Mouse (Mus musculus) liver, embryonic 16.5 days (tissue): ENCODE results near the gene 2310007B03Rik. TPM values are rescaled to one million over a fixed set of nuclear protein-coding genes. Genes with fewer than 3 reads are reported as not detected.

Source experiments
- ATAC-seq: fragments of 200-750 bp; cut with Nextera tagmentation; 2 replicates; pipeline ENCODE4 v1.8.0; 2017; ENCODE audit warnings: low read depth, mild to moderate bottlenecking, moderate number of reproducible peaks, moderate library complexity
- H3K27ac ChIP-seq: fragments of 300-500 bp; sonication (generic); 2 replicates; pipeline ENCODE4 v1.5.1; 2014; ENCODE audit warnings: mild to moderate bottlenecking, low read length
- H3K27me3 ChIP-seq: fragments of 300-500 bp; sonication (generic); 2 replicates; pipeline ENCODE4 v1.6.1; 2014; ENCODE audit warnings: low read depth, low read length, mixed read lengths; ENCODE audit not compliant: control insufficient read depth, insufficient read depth
- H3K36me3 ChIP-seq: fragments of 300-500 bp; sonication (generic); 2 replicates; pipeline ENCODE4 v1.6.1; 2014; ENCODE audit warnings: mild to moderate bottlenecking; ENCODE audit not compliant: control insufficient read depth, insufficient read depth
- H3K4me1 ChIP-seq: fragments of 300-500 bp; sonication (generic); 2 replicates; pipeline ENCODE4 v1.6.1; 2014; ENCODE audit warnings: low read depth, low read length, mixed read lengths; ENCODE audit not compliant: control insufficient read depth
- H3K4me2 ChIP-seq: fragments of 300-500 bp; sonication (generic); 2 replicates; pipeline ENCODE4 v1.6.1; 2014; ENCODE audit warnings: low read depth, low read length, mixed read lengths
- H3K4me3 ChIP-seq: fragments of 300-500 bp; sonication (generic); 2 replicates; pipeline ENCODE4 v1.5.1; 2014; ENCODE audit warnings: low read depth, mild to moderate bottlenecking, low read length
- H3K9ac ChIP-seq: fragments of 300-500 bp; sonication (generic); 2 replicates; pipeline ENCODE4 v1.6.1; 2014; ENCODE audit warnings: low read depth, low read length
- H3K9me3 ChIP-seq: fragments of 300-500 bp; sonication (generic); replicated peaks from 2 replicates; pipeline ENCODE4 v1.6.1; 2016; ENCODE audit warnings: low read length; ENCODE audit not compliant: control insufficient read depth
- WGBS: fragments of 180-500 bp; shearing (Covaris S2); extraction: QIAGEN DNeasy Blood & Tissue Kit; methylation state at CpG from one replicate; pipeline ENCODE4 v1.1.7; 2014; ENCODE audit not compliant: insufficient replicate concordance; 5-methylcytosine and 5-hydroxymethylcytosine counted together
- polyA plus RNA-seq: library from polyadenylated mRNA; unstranded; fragments of >200 nt; fragmentation: Nextera tagmentation; extraction: Ambion mirVana; gene quantifications from 2 replicates; pipeline ENCODE4 v1.2.1, GENCODE M21; 2015

2310007B03Rik gene
- polyA plus RNA-seq, 1 experiment from 2014 or later, result 0.32 TPM

DNA sequence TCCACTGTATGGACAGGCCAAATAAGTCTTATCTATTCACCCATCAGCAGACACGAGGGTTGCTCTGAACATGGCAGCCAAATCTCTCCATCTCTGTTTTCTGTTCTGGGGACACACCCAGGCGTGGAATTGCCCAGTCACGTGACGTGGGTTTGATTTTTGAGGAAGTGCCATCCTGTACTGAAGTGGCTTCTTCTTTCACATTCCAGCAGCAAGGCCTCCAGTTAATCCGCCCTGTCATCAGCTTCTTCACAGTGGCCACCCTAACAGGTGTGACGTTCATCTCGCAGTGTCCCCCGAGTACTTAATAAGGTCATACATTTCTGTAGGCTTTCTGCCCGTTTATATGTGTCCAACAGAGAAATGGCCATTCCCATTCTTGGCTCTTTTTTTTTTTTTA, 4.7 kb upstream of the 2310007B03Rik start:
- H3K36me3 ChIP-seq, result no peaks in the 10 kb centered on the region
- 46% methylated on average over 9 of the region's 9 CpGs for whole genome bisulfite sequencing
- H3K9me3 ChIP-seq, result no peaks in the 10 kb centered on the region
- no peak overlapping the region for H3K4me3 ChIP-seq
- H3K4me1 ChIP-seq, result no peaks in the 10 kb centered on the region
- no peak overlapping the region for H3K4me2 ChIP-seq
- H3K9ac ChIP-seq, result no peak overlapping the region
- H3K27me3 ChIP-seq, result no peaks in the 10 kb centered on the region
- H3K27ac ChIP-seq, result no peak overlapping the region
- ATAC-seq, result no peak

GRCm38 (mm10) chr1:93162588-93162987, 1.8 kb upstream of the 2310007B03Rik start:
- H3K9ac ChIP-seq, result no peak overlapping the region
- H3K36me3 ChIP-seq, result no peaks in the 10 kb centered on the region
- H3K9me3 ChIP-seq, result no peaks in the 10 kb centered on the region
- no peak overlapping the region for H3K4me3 ChIP-seq
- 60% methylated on average over 7 of the region's 7 CpGs for WGBS
- no peak overlapping the region for H3K4me2 ChIP-seq
- no peaks in the 10 kb centered on the region for H3K4me1 ChIP-seq
- H3K27ac ChIP-seq, result no peak overlapping the region
- no peak for ATAC-seq
- H3K27me3 ChIP-seq, result no peaks in the 10 kb centered on the region

GRCm38 (mm10) chr1:93161921-93162320, 1.2 kb upstream of the 2310007B03Rik start:
- Histone ChIP-seq H3K36me3 (no peaks in the 10 kb centered on the region), H3K27me3 (no peaks in the 10 kb centered on the region), H3K4me1 (no peaks in the 10 kb centered on the region), H3K4me2 (no peak overlapping the region), H3K4me3 (no peak overlapping the region), H3K9me3 (no peaks in the 10 kb centered on the region), H3K27ac (no peak overlapping the region), H3K9ac (no peak overlapping the region)
- WGBS, result 58% methylated on average over 10 of the region's 10 CpGs
- ATAC-seq, result no peak

- no peaks in the 10 kb centered on the region for H3K36me3 ChIP-seq
- H3K9me3 ChIP-seq, result no peaks in the 10 kb centered on the region
- ATAC-seq, result no peak
- WGBS, result 64% methylated on average over 8 of the region's 8 CpGs
- H3K4me1 ChIP-seq, result no peaks in the 10 kb centered on the region
- H3K4me2 ChIP-seq, result no peak overlapping the region
- no peak overlapping the region for H3K27ac ChIP-seq
- H3K27me3 ChIP-seq, result no peaks in the 10 kb centered on the region
- H3K4me3 ChIP-seq, result no peak overlapping the region
- H3K9ac ChIP-seq, result no peak overlapping the region
Measured at GRCm38 (mm10) chr1:93161350-93161749, 602 bp upstream of the 2310007B03Rik start.

- H3K9me3 ChIP-seq, result no peaks in the 10 kb centered on the region
- H3K4me1 ChIP-seq, result no peaks in the 10 kb centered on the region
- no peak overlapping the region for H3K4me2 ChIP-seq
- H3K4me3 ChIP-seq, result no peak overlapping the region
- no peak overlapping the region for H3K9ac ChIP-seq
- no peak overlapping the region for H3K27ac ChIP-seq
- ATAC-seq, result no peak
- no peaks in the 10 kb centered on the region for H3K27me3 ChIP-seq
- H3K36me3 ChIP-seq, result no peaks in the 10 kb centered on the region
- WGBS, result 63% methylated on average over 21 of the region's 21 CpGs
Measured at GRCm38 (mm10) chr1:93159566-93160500, 915 bp downstream of the 2310007B03Rik start.

GRCm38 (mm10) chr1:93158916-93159315, 1.8 kb downstream of the 2310007B03Rik start:
- Histone ChIP-seq H3K27me3 (no peaks in the 10 kb centered on the region), H3K36me3 (no peaks in the 10 kb centered on the region), H3K9ac (no peak overlapping the region), H3K9me3 (no peaks in the 10 kb centered on the region), H3K4me3 (no peak overlapping the region), H3K27ac (no peak overlapping the region), H3K4me2 (no peak overlapping the region), H3K4me1 (no peaks in the 10 kb centered on the region)
- WGBS, result 70% methylated on average over 8 of the region's 8 CpGs
- no peak for ATAC-seq

DNA sequence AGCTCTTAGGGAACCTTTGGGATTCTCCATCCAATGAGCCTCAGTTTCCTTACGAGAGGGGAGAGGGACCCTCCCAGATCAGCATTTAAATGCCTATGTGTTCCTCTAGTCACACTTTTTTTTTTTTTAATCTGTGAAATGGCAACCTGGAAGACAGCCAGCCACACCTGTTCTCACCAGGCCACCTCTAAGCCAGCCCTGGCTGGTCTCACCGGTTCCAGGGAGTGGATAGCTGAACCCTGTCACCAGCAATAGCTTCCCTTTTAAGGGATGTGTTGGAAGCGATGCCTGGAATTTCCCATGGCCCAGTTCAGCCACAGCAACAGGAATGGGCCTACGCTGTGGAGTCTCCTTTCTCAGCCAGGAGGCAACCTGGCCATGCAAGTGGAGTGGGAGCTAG, 3.2 kb downstream of the 2310007B03Rik start:
- Histone ChIP-seq H3K4me3 (no peak overlapping the region), H3K27ac (no peak overlapping the region), H3K36me3 (no peaks in the 10 kb centered on the region), H3K27me3 (no peaks in the 10 kb centered on the region), H3K4me2 (no peak overlapping the region), H3K9ac (no peak overlapping the region), H3K9me3 (no peaks in the 10 kb centered on the region), H3K4me1 (no peaks in the 10 kb centered on the region)
- WGBS, result 48% methylated on average over 4 of the region's 4 CpGs
- ATAC-seq, result no peak

- Histone ChIP-seq H3K27me3 (no peaks in the 10 kb centered on the region), H3K27ac (no peak overlapping the region), H3K4me2 (no peak overlapping the region), H3K4me3 (no peak overlapping the region), H3K9ac (no peak overlapping the region), H3K36me3 (no peaks in the 10 kb centered on the region), H3K9me3 (no peaks in the 10 kb centered on the region), H3K4me1 (no peaks in the 10 kb centered on the region)
- WGBS, result 37% methylated on average over 2 of the region's 2 CpGs
- no peak for ATAC-seq
Measured at GRCm38 (mm10) chr1:93150907-93151661, 9.7 kb downstream of the 2310007B03Rik start.

DNA sequence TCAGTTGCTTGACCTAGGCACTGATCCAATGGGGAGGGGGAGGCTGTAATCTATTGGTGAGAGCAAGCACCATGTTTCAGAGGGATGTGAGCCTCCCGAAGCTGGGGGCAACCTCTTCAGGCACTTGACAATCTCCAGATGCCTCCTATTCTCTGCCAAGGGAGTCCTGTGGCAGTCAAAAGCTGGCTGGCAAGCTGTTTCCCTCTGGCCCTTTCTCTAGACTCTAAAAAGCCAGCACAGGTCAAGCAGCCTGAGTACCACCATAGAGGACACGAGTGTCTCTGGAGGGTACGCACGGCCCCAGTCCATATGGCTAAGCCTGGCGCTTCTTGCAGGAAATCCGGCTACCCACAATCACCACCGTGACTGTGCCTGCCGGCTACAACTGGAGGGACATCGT, 16.6 kb downstream of the 2310007B03Rik start:
- H3K27ac ChIP-seq, result no peak overlapping the region
- H3K36me3 ChIP-seq, result no peaks in the 10 kb centered on the region
- ATAC-seq, result no peak
- H3K4me1 ChIP-seq, result no peaks in the 10 kb centered on the region
- 59% methylated on average over 9 of the region's 9 CpGs for WGBS
- no peak overlapping the region for H3K4me2 ChIP-seq
- no peak overlapping the region for H3K4me3 ChIP-seq
- H3K9me3 ChIP-seq, result no peaks in the 10 kb centered on the region
- no peak overlapping the region for H3K9ac ChIP-seq
- H3K27me3 ChIP-seq, result no peaks in the 10 kb centered on the region
